In genomic region chr10:7063752-7064457, GRCm38 (mm10) we compare ENCODE assay signal across 18 mouse cellular contexts. TPM values are rescaled to one million over a fixed set of nuclear protein-coding genes. Genes with fewer than 3 reads are reported as not detected.
A peak's percentile ranks its signal among the peaks of the same experiment; 100 is the strongest.
DNase-seq lines count a peak whose midpoint lies in the region; ATAC-seq and TF ChIP-seq lines count a peak whose summit lies in the region.
"Had no signal": no experiment of that assay in that cellular context is flagged by ENCODE, and none has a peak within 500 bp of the region (broad histone marks: within the 10 kb centered on the region; RNA-seq: fewer than 3 reads in every experiment).

No protein-coding gene starts in this region.

- ATAC-seq in liver, postnatal 0 days: peak; percentile 35
- no peak for ATAC-seq in forebrain, embryonic 15.5 days (replicated peaks)
- ATAC-seq: intestine, embryonic 15.5 days had no signal

- no peak overlapping the region for H3K9ac ChIP-seq in liver, postnatal 0 days (replicated peaks)
- H3K9ac ChIP-seq in forebrain, embryonic 15.5 days (replicated peaks): no peak overlapping the region
- H3K9ac ChIP-seq: heart, embryonic 13.5 days; intestine, embryonic 15.5 days; limb, embryonic 12.5 days; stomach, embryonic 15.5 days had no signal

- H3K4me3 ChIP-seq in liver, postnatal 0 days (ENCODE audit: low read depth, low read length): peak overlapping the region; percentile 15; the same call in 1 of the 2 replicates
- H3K4me3 ChIP-seq in forebrain, embryonic 15.5 days: no peak overlapping the region
- H3K4me3 ChIP-seq: heart, embryonic 13.5 days; intestine, embryonic 15.5 days; limb, embryonic 12.5 days; stomach, embryonic 15.5 days had no signal

- no peaks in the 10 kb centered on the region for H3K36me3 ChIP-seq in liver, postnatal 0 days (replicated peaks; ENCODE audit: insufficient read depth, low read length)
- H3K36me3 ChIP-seq in forebrain, embryonic 15.5 days: no peaks in the 10 kb centered on the region
- H3K36me3 ChIP-seq: heart, embryonic 13.5 days; intestine, embryonic 15.5 days; limb, embryonic 12.5 days; stomach, embryonic 15.5 days had no signal

- H3K4me1 ChIP-seq in liver, postnatal 0 days (ENCODE audit: insufficient read depth): peaks cover 3% of the 10 kb centered on the region; the same call in 1 of the 2 replicates
- no peaks in the 10 kb centered on the region for H3K4me1 ChIP-seq in forebrain, embryonic 15.5 days
- H3K4me1 ChIP-seq: heart, embryonic 13.5 days; intestine, embryonic 15.5 days; stomach, embryonic 15.5 days had no signal

- peak; percentile 47 for DNase-seq in layer of hippocampus, adult 9-11 months
- no peak for DNase-seq in layer of hippocampus, postnatal 10 days (ENCODE audit: low spot score in 2 of 2)
- peak; percentile 20 for DNase-seq in right cerebral cortex, postnatal 25 days
- DNase-seq in right cerebral cortex, postnatal 14 days: no peak
- no peak for DNase-seq in liver, postnatal 0 days
- peak; percentile 58 for DNase-seq in telencephalon, adult 2 months (ENCODE audit: low read depth, low spot score)
- DNase-seq in kidney, postnatal 25 days: no peak
- DNase-seq: cerebellum, adult 18-20 months; gastrocnemius, postnatal 25 days; lung, postnatal 4 days; retina, postnatal 1 day; thymus, postnatal 4 days had no signal

- TF ChIP-seq EP300 in liver, postnatal 0 days (IDR thresholded peaks at IDR 0.05; ENCODE audit: low read depth): no peak

- no peaks in the 10 kb centered on the region for H3K9me3 ChIP-seq in liver, postnatal 0 days (ENCODE audit: low read length)
- H3K9me3 ChIP-seq in forebrain, embryonic 15.5 days: no peaks in the 10 kb centered on the region
- H3K9me3 ChIP-seq: heart, embryonic 13.5 days; intestine, embryonic 15.5 days; limb, embryonic 12.5 days; stomach, embryonic 15.5 days had no signal

- H3K27ac ChIP-seq in liver, postnatal 0 days (ENCODE audit: low read depth): peak overlapping the region; percentile 64
- H3K27ac ChIP-seq in forebrain, embryonic 15.5 days (replicated peaks): no peak overlapping the region
- H3K27ac ChIP-seq: heart, embryonic 13.5 days; intestine, embryonic 15.5 days; kidney, postnatal 0 days; limb, embryonic 12.5 days; stomach, embryonic 15.5 days had no signal

- WGBS in liver, postnatal 0 days (ENCODE audit: insufficient replicate concordance): 44% methylated on average over 9 of the region's 9 CpGs
- WGBS in forebrain, embryonic 15.5 days: 89% methylated on average over 9 of the region's 9 CpGs

- no peak for TF ChIP-seq CTCF in liver, postnatal 0 days (IDR thresholded peaks at IDR 0.05; ENCODE audit: low read depth)

- no peaks in the 10 kb centered on the region for H3K27me3 ChIP-seq in liver, postnatal 0 days (ENCODE audit: insufficient read depth, low read length)
- H3K27me3 ChIP-seq in forebrain, embryonic 15.5 days: no peaks in the 10 kb centered on the region
- H3K27me3 ChIP-seq: heart, embryonic 13.5 days; intestine, embryonic 15.5 days; limb, embryonic 12.5 days; stomach, embryonic 15.5 days had no signal

- peak overlapping the region; percentile 31 for H3K4me2 ChIP-seq in liver, postnatal 0 days (ENCODE audit: low read depth, low read length)
- no peak overlapping the region for H3K4me2 ChIP-seq in forebrain, embryonic 15.5 days (replicated peaks)
- H3K4me2 ChIP-seq: heart, embryonic 13.5 days; intestine, embryonic 15.5 days; limb, embryonic 12.5 days; stomach, embryonic 15.5 days had no signal

RNA-seq across cellular contexts. Expression of gene Ipcef1, which starts 11.6 kb away (rescaled TPM):
- 10 to 100 TPM in 1 of 2 experiments, 1 to 10 TPM in 1; 9.5 to 12.1 TPM for total RNA-seq in layer of hippocampus, postnatal 10 days (2021)
- polyA plus RNA-seq in liver, postnatal 0 days (2015; fragmentation: Nextera tagmentation; extraction: Ambion mirVana): 0.85 and 1.1 TPM in 2 replicates
- polyA plus RNA-seq in forebrain, embryonic 15.5 days (2015; fragmentation: Nextera tagmentation; extraction: Ambion mirVana): 1.3 and 1.4 TPM in 2 replicates

Comparison
In these comparisons a context has a peak if more than half of its experiments do, and no peak if none do; other contexts are left out.
1. DNase-seq: peak in layer of hippocampus, adult 9-11 months (single experiment), right cerebral cortex, postnatal 25 days (single experiment) and telencephalon, adult 2 months (single experiment); none in layer of hippocampus, postnatal 10 days (0 of 2), right cerebral cortex, postnatal 14 days (single experiment), liver, postnatal 0 days (single experiment) and kidney, postnatal 25 days (0 of 2).